Mouse (Mus musculus) lung, postnatal 25 days (tissue): ENCODE measurements around the gene Rin1.
"Not testable (repeated sequence)": the region's sequence is repeated elsewhere in the genome, so short reads cannot be mapped to it uniquely, and the experiment has no call there.

ENCODE experiments used
- DNase-seq: peaks from one replicate; pipeline ENCODE4 v3.0.0; 2022; ENCODE audit warnings: low spot score

The Rin1 gene

GRCm38 (mm10) chr19:5068570-5069234 lies 18.4 kb downstream of the Rin1 start:
- no peak for DNase-seq

DNA sequence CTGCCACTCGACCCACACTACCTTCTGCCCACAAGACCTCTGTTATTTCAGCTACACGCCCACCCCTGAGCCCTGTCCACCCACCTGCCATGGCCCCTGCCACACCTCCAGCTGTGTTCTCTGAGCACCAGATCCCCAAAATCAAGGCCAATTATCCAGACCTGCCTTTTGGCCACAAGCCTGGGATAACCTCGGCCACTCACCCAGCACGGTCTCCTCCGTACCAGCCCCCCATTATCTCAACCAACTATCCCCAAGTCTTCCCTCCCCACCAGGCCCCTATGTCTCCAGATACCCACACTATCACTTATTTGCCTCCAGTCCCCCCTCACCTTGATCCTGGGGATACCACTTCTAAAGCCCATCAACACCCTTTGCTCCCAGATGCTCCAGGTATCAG lies 19.2 kb downstream of the Rin1 start:
- DNase-seq: no peak

GRCm38 (mm10) chr19:5069978-5070377 lies 19.7 kb downstream of the Rin1 start:
- no peak for DNase-seq

DNA sequence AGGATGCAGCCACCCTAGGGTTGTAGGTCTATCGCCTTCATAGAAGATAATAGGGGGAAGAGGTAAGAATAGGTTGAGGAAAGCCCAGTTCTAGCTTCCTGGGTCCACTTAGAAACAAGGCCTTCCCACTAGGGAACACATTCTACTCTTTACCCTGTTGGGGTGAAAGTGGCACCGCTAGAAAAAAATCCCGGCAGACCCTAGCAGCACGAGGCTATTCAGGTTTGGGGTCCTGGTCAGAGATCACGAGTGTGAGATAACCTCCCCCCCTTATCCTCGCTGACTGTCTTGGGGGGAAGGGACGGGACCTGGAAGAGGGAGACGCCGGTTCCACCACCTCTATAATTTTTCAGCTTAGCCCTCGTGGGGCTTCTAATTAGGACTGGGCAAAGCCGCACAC lies 20.8 kb downstream of the Rin1 start:
- no peak for DNase-seq

- peak; percentile 74 for DNase-seq
Measured at GRCm38 (mm10) chr19:5071545-5072369, 21.5 kb downstream of the Rin1 start.

- no peak for DNase-seq
Measured at GRCm38 (mm10) chr19:5072389-5073019, 22.2 kb downstream of the Rin1 start.

GRCm38 (mm10) chr19:5073028-5073427 lies 22.7 kb downstream of the Rin1 start:
- DNase-seq: peak; percentile 48

DNA sequence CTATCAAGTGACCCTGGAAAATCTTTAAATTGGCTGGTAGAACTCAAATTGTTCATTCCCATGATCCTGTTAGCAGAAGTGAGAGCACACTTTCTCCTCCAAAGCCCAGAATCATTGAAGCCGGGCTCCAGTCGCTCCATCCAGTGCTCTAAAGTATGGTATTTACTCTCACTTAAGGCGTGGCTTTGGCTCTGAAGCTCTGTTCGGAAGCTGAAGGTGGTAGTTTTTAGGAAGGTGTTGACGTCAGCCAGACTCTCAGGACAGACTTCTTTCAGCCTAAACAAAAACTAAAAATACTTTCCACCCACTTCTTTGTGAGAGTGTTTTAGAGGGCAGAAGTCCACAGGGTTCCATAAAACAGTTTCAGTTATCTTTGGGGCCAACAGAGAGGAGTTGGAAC lies 23.2 kb downstream of the Rin1 start:
- DNase-seq: no peak

DNA sequence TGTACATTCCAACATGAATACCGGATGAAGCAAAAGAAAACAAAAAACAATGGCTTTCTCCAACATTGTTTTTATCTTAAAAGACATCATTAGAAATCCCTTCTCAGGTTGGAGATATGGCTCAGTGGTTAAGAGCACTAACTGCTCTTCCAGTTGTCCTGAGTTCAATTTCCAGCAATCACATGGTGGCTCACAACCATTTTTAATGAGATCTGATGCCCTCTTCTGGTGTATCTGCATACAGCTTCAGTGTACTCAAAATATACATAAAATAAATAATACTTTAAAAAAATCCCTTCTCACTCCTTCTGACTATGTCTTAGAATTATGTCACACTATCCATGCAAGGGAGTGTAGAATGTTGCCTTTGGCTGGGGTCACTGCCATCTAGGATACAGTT lies 29.0 kb downstream of the Rin1 start:
- no peak for DNase-seq

- no peak for DNase-seq
Measured at GRCm38 (mm10) chr19:5082005-5082404, 31.7 kb downstream of the Rin1 start.

- no peak for DNase-seq
Measured at GRCm38 (mm10) chr19:5082596-5082995, 32.3 kb downstream of the Rin1 start.

DNA sequence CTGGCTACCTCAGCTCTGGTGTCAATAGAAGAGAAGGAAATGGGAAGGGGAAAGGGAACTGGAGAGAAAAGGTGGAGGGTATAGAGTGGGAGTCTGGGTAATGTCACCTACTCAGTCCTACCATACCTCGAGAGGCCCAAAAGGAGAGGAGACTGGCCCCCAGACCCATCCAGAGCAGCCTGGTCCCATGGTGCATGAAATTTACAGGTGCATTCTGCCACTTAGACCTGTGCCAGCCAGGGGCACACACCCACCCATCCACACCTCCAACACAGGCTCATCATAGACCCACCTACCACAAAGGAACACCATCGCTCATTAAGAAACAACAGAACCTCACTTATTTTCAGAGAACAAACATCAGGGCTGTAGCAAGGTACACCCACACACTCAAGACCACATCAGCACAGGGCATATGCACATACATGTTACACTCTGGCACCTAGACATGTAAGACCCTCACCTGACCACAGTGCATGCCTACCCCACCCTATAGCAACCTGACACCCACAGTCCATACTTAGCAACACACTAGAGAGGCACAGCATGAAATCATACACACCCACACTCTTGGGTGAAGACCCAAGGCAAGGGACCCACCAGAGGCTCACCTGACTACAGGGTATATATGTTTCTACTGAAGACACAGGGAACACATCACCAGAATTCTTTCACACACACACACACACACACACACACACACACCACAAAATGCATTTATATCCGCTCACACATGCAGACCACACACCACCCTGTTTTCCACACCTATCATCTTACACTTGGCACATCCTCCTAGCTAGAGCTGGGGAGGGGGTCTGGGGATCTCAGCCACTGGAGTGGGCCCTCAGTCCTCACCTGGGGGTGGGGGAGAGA lies 33.9 kb downstream of the Rin1 start:
- DNase-seq: no peak

DNA sequence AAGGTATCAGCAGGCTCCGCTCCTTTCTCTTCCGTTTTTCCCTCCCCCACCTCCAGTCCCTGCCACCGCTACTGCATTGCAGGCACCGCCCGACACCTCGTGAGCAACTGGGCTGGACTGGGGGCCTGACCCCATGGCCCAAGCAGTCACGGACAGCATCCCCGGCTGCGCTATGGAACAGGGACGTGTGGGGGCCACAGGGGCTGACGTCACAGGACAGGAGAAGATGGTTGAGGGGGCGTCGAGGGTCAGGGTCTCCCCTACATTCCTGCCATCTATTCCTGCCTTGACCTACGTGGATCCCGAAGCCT lies 34.5 kb downstream of the Rin1 start:
- DNase-seq: no peak

DNA sequence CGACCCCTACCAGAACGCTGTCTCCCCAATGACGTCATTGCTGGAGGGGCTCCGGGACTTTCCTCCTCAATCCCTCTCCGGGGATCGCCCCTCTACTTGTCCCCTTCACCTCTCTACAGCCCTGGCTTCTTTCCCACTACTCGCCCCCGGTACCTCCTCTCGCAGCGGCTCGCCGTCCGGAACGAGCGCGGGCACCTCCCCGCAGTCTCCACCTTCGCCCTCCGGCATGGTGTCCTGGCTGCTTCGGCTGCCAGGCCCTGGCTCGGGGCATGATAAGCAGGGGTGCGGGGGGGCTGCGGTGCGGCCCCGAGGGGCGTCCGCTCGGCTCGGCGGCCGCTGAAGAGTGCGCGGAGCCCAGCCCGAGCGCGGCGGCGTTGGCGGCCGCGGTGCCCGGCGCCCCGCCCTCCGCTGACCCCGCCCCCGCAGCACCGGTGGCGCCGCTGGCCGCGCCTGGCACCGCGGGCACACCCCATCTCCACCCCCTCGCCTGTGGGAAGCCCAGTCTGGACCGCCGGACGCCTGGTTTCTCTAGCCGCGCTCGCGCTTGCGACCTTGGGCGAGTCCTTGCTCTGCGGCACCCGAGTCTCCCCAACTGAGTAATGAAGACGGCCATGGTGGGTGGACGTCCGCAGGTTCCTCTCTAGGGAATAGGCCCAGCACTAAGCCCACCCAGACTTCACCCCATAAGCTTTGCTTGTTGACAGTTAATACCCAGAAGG lies 35.0 kb downstream of the Rin1 start, which contains the start of gene Tmem151a:
TSS of gene Tmem151a (minus strand) at position 387 of the 719 bp plus-strand sequence.
- no peak for DNase-seq

DNA sequence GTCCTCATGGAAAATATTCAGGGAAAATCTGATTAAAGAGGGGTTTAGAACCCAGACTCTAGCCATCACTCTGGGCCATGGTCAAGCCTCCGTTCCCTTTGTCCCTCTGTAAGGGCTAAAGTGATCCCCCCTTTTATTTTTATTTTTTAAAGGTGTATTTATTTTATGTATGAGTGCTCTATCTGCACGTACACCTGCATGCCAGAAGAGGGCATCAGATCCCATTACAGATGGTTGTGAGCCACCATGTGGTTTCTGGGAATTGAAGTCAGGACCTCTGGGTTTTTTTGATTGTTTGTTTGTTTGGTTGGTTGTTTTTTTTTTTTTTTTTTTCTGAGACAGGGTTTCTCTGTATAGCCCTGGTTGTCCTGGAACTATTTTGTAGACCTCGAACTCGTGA lies 36.3 kb downstream of the Rin1 start:
- DNase-seq: not testable (repeated sequence)

- peak; percentile 99 for DNase-seq
Measured at GRCm38 (mm10) chr19:5087884-5088728, 37.8 kb downstream of the Rin1 start, which contains the start of gene Yif1a. TSS of gene Yif1a (plus strand) at chr19:5088538.

GRCm38 (mm10) chr19:5089324-5089723 lies 39.0 kb downstream of the Rin1 start:
- no peak for DNase-seq

DNA sequence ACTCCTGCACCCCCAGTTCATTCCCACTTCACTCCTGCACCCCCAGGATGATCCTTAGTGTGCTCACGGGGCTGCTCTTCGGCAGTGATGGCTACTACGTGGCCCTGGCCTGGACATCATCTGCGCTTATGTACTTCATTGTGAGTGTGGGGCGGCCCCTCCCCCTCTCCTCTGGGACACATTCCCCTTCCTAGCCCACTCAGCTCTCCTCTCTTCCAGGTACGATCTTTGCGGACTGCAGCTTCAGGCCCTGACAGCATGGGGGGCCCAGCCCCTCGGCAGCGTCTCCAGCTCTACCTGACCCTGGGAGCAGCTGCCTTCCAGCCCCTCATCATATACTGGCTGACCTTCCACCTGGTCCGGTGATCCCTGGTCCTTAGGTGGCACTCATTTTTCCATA lies 41.8 kb downstream of the Rin1 start:
- DNase-seq: no peak

- DNase-seq: no peak
Measured at GRCm38 (mm10) chr19:5093481-5094242, 43.4 kb downstream of the Rin1 start.

DNA sequence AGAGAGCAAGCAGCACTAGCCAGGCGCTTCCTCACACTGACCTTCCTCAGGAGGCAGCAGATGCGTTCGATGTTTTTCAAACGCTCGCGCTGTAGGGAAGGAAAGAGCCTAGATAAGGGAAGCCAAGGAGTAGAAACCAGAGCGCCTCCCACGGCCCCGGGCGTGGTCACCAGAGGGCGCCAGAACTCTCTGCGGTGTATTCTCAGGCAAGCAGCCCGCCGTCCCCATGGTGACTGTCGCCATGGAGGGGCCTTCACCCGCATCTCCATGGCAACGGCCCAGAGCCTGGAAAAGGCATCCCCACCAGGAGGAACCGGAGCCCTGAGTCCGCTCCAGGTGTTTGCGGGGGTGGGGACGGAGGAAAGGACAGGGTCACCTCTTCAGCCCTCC lies 44.0 kb downstream of the Rin1 start:
- DNase-seq: peak; percentile 87
